Mouse (Mus musculus): ENCODE results near the gene Mpc2.

The Mpc2 gene

DNA sequence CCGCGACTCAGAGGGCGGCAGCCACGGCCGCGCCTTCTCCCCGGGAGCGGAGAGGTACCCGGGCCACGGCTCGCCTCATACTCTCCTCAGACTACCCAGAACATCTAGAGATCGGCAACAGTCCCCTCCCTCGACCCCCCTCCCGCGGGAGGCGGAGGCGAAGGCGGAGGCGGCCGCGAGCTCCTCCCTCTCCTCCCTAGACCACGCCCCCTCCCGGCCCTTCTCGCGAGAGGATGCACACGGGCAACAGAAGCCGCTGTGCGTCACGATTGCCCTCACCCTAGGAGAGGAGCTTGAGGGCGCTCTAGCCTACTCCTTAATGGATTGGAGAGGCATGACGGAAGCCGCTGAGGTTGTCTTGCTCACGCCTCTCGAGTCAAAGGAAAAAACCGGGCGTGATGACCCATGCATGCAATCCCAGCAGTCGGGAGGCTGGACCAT is at the start of gene Mpc2, which contains the start of gene Dcaf6:
Gene Mpc2 (plus strand): TSS at position 278 of the 441 bp plus-strand sequence.
Gene Dcaf6 (minus strand): TSS at position 116 of the 441 bp plus-strand sequence.
- peak; percentile 98 for DNase-seq

DNA sequence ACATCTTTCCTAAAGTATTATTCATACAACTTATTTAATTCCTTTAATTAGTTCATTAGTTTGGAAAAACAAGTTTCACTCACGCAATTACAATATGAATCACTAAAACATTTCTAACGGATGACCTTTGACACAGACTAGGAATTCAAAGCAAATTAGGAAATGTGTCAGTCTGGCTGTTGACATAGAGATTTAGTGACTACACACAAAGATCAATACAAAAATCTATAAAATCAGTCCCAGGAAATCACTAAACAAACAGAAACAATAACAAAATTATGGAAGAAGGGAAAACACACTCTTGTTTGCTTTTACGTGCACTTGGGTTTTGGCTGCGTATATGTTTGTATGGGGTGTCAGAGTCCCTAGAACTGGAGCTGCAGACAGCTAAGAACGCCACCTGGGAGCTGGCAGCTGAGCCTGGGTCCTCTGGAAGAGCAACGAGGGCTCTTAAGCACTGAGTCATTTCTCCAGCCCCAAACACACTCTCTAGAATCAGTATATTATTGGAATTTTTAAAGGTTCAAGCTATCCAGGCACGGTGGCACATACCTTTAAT is 39.0 kb upstream of the Mpc2 start:
- DNase-seq: no peak

DNA sequence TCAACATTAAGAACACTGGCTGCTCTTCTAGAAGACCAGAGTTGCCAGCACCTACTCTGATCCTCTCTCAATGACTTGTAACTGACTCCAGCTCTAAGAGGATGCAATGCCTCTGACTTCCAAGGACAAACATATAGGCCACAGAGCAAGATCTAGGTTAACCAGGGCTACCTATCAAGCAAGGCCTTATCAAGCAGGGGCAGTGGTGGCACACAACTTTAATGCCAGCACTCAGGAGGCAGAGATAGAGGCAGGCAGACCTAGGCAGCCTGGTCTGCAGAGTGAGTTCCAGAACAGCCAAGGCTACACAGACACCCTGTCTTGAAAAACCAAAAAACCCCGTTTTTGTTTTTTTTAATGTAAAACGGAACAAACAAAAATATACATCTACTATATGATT is 34.2 kb upstream of the Mpc2 start:
- DNase-seq: no peak

DNA sequence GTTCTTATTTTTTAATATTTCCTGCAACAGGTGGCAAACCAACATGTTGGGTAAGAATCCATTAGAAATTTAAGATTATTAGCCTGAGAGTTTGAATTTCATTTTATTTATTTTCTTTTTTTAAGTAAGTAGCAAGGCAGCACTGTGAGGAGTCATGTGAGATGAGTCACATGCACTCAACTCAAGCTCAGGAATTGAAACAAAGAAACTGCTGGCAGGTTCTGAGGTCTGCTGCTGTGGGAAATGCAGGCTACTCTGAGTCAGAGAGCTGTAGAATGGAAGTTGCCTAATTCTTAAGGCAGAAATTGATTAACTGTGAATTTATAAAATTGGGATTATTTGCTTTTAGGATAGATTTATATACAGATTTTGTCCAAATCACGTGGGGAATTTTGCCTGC is 27.6 kb upstream of the Mpc2 start:
- no peak for DNase-seq

DNA sequence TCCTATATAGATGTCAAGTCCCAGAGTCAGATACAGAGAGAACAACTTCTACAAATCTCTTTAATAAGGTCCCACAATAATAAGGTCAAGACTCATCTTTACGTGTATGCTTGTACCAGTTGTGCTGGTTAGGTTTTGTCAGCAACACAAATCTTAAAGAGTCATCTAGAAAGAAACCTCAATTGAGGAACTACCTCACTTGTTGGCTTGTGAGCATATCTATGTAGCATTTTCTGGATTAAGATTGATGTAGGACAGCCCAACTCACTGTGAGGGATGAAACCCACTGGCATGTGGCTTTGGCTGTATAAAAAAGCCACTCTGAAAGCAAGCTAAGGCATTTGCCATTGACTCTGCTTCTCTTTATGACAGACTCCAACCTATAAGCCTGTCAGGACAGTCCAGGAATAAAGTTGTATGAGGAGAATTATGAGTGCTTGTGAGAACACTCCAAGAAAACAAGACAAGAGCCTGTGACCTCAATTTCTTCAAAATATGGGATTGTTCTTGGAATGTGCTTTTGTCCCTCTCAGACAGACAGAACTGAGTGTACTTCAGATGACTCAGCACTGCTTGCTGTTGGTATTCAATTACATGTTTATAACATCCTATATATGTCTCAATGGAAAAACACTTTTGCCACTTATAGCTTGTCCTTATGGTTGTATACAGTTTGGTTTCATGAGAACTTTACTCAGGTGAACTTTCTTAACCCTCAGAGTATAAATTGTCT is 22.0 kb upstream of the Mpc2 start:
- DNase-seq: no peak

DNA sequence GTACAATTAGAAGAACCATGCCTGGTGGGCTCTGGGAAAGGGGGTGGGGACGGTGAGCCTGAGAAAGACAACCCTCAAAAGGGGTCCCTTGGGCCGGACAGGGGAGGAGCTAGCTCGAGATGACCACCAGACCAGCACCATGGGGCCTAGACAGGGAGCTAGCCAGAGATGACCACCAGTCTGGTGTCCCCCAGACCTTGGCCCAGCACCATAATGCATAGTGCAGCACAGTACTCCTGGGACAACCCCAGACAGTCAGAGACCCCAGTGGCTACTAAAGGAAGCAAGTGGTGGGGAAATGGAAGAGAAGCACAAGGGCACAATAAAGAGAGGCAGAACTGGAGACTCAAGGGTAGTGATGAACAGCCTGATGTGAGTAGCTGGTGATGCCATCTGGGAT is 19.6 kb upstream of the Mpc2 start:
- no peak for DNase-seq

DNA sequence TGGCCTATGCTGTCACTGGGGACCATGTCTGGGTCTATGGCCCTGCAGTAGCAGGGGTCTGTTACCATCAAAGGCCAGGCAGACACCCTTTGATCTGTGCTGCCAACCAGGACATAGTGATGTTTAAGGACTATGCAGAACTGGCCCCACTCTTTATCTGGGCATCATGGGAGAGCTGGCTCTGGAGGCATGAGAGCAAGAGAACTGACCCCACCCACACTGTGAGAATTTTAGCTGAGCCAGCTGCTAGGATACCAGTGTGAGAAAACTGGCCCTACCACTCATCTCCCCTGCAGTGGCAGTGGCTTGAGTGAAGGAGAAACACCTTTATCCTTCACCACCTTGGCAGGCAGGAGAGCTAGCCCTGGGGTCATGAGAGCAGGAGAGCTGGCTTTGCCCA is 19.2 kb upstream of the Mpc2 start:
- DNase-seq: no peak

DNA sequence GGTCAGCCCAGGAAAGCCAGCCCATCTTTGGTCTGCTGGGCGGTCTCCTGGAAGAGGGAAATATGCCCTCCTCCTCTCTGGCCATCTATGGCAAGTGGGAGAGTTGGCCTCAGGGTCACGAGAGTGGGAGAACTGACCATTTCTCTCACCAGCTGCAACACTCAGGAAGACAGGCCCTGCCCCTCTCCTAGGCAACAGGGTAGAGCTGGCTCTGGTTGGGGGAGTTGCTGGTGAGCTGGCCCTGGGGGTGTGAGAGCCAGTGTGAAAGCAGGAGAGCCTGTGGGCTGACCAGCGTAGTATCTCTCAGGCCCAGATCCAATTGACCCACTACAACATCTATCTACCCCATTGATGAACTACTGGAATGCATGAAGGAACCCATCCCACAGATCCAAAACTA is 18.7 kb upstream of the Mpc2 start:
- no peak for DNase-seq

DNA sequence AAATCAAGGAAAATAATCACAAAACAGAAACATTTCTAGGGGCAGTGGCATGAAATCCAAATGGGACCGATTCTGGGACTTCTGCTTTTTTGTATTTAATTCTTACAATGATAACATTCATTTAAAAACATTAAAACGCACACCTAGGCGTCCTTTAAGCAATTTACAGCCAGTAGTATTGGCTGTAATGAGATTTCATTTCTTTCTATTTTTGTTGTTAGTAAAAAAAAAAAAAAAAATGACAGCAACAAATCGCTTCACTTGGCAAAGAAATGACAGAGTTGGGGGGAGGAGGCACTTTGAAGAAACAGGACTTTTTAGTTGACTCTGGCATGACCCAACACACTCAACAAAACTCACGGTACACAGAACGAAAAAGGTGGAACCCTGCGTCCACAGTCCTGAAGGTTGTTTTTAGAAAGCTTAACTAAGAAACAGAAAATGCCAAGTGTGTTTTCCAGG is 1.4 kb upstream of the Mpc2 start:
- DNase-seq: no peak

DNA sequence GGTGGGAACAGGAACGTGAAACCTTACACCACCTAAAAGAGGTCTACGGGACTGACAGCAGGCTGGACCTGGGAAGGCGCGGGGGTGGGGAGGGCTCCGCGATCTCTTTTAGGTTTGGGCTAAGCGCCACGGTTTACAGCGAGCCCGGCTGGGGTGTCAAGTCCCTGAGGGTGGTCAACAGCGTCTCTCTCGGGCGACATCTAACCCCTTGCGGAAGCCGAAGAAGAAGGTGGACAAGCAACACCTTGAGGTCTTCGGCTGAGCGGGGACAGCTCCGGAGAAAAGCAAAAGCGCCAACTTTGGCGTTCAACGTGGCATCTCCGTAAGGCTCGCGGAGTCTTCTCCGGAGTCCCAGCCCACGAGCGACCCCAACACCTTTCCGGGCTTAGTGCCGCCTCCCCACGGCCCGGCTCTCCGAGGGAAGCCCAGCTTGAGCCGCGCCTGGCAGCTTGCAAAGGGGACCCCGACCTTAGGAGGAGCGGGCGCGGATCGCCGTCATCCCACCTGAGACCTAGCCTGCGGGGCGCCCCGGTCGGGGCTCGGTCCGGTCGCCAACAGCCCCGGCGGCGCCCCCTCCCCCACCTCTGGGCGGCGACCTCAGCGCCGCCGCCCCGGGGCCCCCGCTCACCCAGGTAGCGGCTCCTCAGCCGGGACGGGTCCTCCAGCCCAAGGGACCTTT is 795 bp upstream of the Mpc2 start:
- DNase-seq: peak; percentile 64

DNA sequence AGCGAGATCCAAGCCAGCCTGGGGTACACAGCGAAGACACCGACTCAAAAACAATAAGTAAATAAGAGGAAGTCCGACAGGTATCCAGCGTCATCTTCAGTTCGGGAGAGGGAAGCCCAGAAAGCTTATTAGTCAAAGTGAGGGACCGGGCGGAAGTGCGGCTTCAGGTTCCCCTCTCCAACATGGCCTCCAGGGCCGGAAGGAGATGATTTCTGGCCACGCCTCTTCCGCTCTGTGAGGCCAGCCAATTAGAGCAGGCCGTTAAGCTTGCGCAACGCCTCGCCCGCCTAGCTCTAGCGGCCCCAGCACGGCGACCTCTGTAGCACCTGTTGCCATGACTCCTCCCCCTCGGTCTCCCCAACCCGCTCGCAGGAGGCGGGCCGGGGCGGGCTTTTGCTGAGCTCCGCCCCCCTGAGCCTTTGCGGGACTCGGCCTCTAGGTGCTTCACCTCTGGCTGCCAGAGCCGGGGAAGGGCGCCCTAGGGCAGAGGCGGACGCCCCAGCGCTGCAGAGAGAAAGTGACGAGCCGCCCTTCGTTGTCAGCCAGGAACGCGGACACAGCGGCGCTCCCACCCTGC is 452 bp downstream of the Mpc2 start:
- DNase-seq: peak; percentile 99

DNA sequence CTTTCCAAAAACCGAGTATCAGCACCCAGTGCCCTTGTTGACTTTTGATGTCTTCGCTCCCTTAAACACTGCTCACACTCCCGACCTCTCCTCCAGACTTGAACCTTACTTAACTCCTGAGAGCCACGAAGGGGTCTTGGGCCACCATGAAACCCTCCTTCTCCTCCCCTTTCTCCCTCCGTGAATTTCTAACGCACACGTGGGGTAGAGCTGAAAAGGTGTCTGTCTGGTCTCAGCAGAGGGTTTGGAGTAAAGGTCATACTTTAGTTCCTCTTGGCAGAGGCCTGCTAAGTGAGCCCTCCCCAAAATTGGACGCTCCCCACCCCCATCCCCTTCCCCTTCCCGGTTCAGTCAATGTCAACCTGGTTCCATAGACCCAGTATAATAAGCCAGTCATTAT is 1.2 kb downstream of the Mpc2 start:
- DNase-seq: no peak

DNA sequence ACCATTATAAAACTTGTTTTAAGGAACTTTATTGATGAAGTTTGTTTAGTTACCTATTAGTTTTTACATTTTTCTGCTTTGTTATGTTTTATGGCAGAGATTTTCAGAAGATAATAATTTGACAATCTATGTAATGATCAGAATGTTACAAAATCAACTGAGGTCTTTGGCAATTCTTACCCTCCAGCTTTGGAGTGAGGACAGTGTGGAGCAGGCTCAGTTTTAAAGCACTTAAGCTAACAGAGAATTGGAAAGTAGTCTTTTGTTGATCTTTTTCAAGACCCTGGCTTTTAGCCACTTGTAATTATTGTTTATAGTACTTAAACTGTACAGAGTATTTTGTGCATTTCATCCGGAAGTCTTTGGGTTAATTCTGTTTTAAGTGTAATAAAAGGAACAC is 2.4 kb downstream of the Mpc2 start:
- DNase-seq: no peak

DNA sequence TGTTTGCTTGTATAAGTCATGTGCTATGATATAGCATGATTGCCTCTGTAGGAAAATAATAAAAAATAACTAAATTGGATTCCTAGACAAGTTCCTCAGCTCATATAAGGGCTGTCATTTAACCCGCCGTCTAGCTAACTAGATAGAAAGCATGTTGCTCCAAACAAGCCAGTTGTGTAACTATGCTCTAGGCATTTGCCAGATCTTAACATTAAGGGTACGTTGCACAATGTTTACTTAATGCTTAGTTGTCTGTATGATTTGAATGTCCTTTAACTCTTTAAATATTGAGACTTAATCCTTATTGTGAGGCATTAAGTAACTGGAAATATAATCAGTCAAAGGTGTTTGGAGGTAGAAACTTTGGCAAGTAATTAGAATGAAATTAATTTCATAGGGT is 4.1 kb downstream of the Mpc2 start:
- no peak for DNase-seq

DNA sequence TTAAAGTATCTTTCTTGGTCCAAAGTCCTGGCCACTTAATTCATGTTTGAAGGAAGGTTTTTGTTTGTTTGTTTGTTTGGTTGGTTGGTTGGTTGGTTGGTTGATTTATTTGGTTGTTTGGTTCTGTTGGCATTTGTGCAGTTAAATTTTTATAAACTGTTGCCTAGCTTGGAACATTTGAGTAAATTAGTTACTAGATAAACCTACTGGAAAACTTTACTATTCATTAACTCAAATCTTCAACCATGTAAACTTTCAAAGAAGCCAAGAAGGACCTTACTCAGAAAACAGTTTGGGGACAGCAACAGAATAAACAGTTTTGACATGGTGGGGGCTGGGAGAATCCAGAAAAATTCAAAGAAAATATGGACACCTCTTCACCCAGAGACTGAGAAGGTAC is 8.5 kb downstream of the Mpc2 start:
- no peak for DNase-seq

DNA sequence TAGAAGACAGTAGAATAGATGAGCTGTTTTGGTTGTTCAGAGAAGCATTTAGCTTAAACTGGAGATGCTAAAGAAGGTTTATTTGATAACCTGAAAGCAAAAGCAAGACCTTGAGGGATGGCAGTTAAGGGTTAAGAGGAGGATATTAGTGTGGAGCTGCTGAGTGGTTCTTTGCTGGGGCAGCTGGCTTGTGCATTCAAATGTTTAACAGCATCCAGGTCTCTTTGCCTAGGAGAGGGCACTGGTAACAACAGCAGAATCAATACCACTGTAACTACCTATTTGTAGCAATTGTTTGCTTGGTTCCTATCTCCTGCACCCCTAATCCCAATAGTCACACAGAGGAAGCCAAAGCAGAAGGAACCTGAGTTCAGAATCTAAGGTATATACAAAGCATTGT is 9.3 kb downstream of the Mpc2 start:
- DNase-seq: no peak

DNA sequence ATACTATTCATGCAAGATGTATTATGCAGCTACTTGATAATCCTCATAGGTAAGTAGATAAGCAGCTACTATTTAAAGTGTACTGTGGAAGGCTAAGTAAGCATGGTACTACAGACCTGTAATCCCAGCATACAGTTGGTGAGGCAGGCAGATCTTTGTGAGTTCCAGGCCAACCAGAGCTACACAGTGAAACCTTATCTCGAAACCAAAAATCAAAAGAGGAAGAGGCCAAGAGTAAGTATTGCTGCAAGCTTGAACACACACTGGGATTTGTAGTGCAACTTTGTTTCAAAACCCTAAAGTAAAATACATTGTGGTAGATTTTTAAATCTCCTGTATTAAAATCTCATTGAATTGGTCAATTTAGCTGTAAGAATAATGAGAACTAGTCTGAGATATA is 11.1 kb downstream of the Mpc2 start:
- no peak for DNase-seq

DNA sequence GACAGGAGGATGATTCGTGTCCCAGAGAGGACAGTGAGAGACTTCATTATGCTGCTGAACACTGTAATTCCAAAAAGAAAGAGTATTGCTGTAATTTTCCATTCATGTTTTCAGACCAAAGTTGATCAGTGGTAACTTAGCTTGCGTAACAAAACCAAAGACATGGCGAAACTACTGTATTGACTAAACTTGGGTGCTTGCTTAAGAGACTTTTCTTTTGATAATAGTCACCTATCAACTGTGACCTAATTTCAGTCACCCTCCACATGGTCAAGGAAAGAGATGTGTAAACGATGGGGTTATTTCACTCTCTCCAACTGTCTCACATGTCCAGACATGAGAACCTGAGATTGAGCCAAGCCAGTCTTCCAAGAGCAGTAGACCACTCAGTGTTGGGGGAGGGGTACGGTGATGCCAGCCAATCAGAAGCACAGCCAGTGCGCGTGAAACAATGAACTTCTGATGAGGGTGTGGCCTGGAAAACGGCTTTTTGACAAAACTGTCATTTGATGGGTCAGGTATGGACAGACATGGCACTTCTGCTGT is 24.3 kb downstream of the Mpc2 start, which contains the start of gene Adcy10:
Gene Adcy10 (plus strand): TSS at position 496 of the 546 bp plus-strand sequence.
- no peak for DNase-seq

DNA sequence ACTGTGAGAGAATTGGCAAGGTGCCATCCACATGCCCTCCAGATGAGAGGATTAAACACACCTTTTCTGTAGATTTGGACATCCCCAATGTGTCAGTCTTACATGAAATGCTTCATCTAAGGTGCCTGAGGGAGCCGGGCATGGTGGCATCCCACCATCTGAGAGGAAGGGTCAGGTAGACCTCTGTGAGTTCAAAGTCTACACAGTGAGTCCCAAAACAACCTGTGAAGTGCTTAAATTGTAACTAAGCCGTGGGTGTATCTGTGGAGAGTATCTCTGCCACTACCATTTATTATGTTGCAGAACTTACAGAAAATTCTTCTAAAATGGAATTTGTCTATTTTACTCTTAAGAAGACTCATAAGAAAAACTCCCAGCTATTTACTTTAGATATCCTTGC is 25.7 kb downstream of the Mpc2 start:
- DNase-seq: no peak

DNA sequence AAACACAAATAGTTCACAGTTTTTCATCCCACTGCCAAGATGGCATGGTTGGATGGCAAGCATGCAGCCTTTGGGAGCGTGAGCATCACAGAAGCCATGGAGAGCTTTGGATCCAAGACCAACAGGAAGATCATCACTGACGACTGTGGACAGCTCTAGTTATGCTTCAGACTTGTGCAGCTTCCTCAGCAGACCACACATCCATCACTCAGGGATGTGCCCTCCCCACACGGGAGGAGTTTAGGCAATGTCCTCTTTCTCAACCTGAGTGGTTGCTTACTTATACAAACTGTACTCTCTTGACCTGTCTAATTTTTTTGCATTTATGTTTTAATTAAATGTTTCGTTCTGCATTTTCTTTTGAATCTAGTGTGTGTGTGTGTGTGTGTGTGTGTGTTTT is 28.8 kb downstream of the Mpc2 start:
- DNase-seq: no peak

DNA sequence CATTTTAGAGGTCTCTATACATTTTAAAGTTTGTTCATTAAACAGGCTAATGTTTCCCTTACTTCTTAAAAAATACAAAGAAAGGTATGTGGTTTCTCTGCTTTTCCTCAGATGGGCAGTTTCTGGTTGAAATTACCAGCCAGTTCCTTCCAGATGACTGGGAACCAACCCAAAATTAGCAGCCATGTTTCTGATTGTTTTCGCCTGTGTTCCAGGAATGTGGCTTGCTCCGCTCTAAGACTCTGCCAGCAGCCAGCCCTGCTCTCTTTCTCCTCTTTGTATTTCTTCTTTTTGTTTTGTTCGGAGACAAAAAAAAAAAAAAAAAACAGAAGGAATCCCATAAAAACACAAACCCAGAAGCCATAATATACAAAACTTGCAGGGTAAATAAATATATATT is 38.4 kb downstream of the Mpc2 start:
- no peak for DNase-seq

DNA sequence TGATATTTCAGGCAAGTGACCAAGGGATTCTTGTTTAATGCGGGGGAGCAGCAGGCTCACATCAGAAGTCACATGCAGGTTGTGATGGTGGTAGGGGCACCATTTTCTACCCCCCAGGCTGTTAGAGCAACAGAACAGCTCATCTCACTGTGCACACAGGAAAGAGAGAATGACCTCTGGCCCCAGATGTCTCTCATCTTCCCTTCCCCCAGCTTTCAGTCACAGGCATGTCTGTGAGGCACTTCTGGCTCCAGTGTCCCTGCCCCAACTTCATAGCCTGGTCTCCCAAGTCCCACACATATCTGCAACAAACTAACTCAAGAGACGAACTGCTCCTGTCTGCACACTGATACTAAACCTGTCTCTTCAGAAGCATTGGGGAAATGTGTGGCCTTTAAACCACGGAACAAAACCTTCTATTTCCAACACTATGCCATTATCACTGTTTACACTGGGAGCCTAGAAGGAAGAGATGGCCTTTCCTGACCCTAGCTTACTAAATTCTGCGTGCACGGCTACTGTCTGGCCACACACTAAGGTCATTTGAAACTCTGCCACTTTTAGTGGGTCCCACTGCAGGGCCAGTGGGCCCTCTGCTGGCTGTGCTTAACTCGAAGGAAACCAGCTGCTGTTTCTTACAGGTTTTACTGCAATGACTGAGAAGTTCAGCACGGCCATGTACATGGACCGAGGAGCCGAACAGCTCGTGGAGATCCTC is 43.0 kb downstream of the Mpc2 start:
- DNase-seq: peak; percentile 65

DNA sequence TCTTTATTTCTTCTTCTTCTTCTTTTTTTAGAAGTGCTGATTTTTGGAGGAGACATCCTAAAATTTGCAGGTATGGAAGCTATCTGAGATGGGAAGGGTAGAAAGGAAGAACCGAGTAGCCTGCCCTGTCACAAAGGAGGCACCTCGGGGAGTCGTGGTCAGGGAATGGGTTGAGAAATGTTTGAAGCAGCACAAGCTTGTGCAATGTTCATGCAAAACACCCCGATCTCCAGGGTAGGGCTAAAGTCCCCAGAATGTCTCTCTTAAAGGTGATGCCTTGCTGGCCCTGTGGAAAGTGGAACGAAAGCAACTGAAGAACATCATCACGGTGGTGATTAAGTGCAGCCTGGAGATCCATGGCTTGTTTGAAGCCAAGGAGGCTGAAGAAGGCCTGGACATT is 45.9 kb downstream of the Mpc2 start:
- DNase-seq: no peak

Measured in embryo, embryonic 11 days (tissue).